13 mouse cellular contexts compared by ENCODE assay signal in the genomic region with DNA sequence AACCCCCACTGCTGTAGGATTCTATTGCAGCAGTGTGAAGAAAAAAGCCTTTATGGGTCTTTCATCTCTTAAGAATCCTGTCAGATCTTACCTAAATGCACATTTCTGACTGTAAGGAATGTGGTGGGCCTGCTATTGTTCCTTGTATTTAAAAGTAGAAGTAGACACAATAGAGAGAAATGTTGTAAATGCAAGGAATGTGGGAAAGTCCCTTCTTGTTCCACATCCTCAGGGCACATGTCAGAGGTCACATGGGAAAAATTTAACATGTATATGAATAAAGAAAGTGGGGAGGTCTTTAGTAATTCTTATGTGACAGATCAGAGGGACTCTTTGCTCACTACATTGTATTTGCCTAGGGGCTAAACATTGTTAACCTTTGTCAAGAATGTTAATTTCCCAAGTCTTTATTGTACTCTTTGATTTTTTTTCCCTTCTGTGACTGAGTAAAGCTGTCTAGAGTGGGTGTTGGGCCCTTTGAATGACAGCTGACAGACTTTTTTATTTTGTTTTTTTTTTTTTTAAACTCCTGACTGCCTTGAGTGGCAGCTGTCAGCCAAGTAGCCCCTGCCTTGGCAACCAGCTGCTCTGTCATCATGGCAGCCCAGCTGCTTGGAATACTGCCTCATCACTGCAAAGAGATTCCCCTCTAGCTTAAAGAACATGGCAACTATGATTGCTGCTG.
"Had no signal": no experiment of that assay in that cellular context is flagged by ENCODE, and none has a peak within 500 bp of the region (broad histone marks: within the 10 kb centered on the region; RNA-seq: fewer than 3 reads in every experiment).

No protein-coding gene starts in this region.

- H3K4me3 ChIP-seq: limb, embryonic 12.5 days; midbrain, embryonic 12.5 days; neural tube, embryonic 13.5 days; stomach, embryonic 15.5 days had no signal

- H3K27me3 ChIP-seq: limb, embryonic 12.5 days; midbrain, embryonic 12.5 days; neural tube, embryonic 13.5 days; stomach, embryonic 15.5 days had no signal

- H3K36me3 ChIP-seq: limb, embryonic 12.5 days; midbrain, embryonic 12.5 days; neural tube, embryonic 13.5 days; stomach, embryonic 15.5 days had no signal

- H3K4me1 ChIP-seq: stomach, embryonic 15.5 days had no signal

- ATAC-seq: midbrain, embryonic 16.5 days had no signal

- DNase-seq: kidney, postnatal 36 days; liver; lung, adult 18-20 months; retina, postnatal 1 day; right cerebral cortex, postnatal 14 days; thymus, adult 2 months; thymus, postnatal 36 days had no signal

- H3K9me3 ChIP-seq: limb, embryonic 12.5 days; midbrain, embryonic 12.5 days; neural tube, embryonic 13.5 days; stomach, embryonic 15.5 days had no signal

- H3K9ac ChIP-seq: limb, embryonic 12.5 days; liver, embryonic 14.5 days; midbrain, embryonic 12.5 days; neural tube, embryonic 13.5 days; stomach, embryonic 15.5 days had no signal

- H3K4me2 ChIP-seq: limb, embryonic 12.5 days; midbrain, embryonic 12.5 days; neural tube, embryonic 13.5 days; stomach, embryonic 15.5 days had no signal

- H3K27ac ChIP-seq: limb, embryonic 12.5 days; liver, embryonic 14.5 days; midbrain, embryonic 12.5 days; neural tube, embryonic 13.5 days; stomach, embryonic 15.5 days had no signal
